Mouse (Mus musculus): Measurements from ENCODE around the gene Vamp1. TPM values are rescaled to one million over a fixed set of nuclear protein-coding genes. Genes with fewer than 3 reads are reported as not detected.

Gene Vamp1
- polyA plus RNA-seq, 1 experiment from 2014 or later, result 16.5 TPM

GRCm38 (mm10) chr6:125236341-125236740 is 21.0 kb downstream of the Vamp1 start:
- no peak overlapping the region for H3K4me2 ChIP-seq
- H3K4me1 ChIP-seq, result peaks cover 8% of the 10 kb centered on the region
- no peak for ATAC-seq (replicated peaks)
- no peaks in the 10 kb centered on the region for H3K36me3 ChIP-seq (replicated peaks)
- H3K9me3 ChIP-seq, result no peaks in the 10 kb centered on the region
- H3K27ac ChIP-seq, result no peak overlapping the region
- H3K27me3 ChIP-seq (replicated peaks), result no peaks in the 10 kb centered on the region
- no peak overlapping the region for H3K4me3 ChIP-seq
- 56% methylated on average over 6 of the region's 6 CpGs for WGBS
- H3K9ac ChIP-seq, result no peak overlapping the region

GRCm38 (mm10) chr6:125236782-125237181 is 21.4 kb downstream of the Vamp1 start, which contains the start of gene Cd27:
TSS of gene Cd27 (minus strand) at chr6:125237010.
- H3K9ac ChIP-seq, result no peak within 1 kb of the TSS
- no peaks in the 10 kb centered on the region for H3K36me3 ChIP-seq (replicated peaks)
- no peaks in the 10 kb centered on the region for H3K27me3 ChIP-seq (replicated peaks)
- no peak within 1 kb of the TSS for H3K4me2 ChIP-seq
- WGBS, result 30% methylated on average over 6 of the region's 6 CpGs
- ATAC-seq (replicated peaks), result no peak
- no peak within 1 kb of the TSS for H3K27ac ChIP-seq
- no peak within 1 kb of the TSS for H3K4me3 ChIP-seq
- H3K9me3 ChIP-seq, result no peaks in the 10 kb centered on the region
- H3K4me1 ChIP-seq, result peaks cover 3% of the 10 kb centered on the region; the same call in 1 of the 2 replicates

- Histone ChIP-seq H3K36me3 (replicated peaks) (no peaks in the 10 kb centered on the region), H3K27me3 (replicated peaks) (no peaks in the 10 kb centered on the region), H3K9me3 (no peaks in the 10 kb centered on the region), H3K4me1 (no peaks in the 10 kb centered on the region), H3K4me3 (no peak overlapping the region), H3K9ac (no peak overlapping the region), H3K27ac (no peak overlapping the region), H3K4me2 (no peak overlapping the region)
- WGBS, result 89% methylated on average over 4 of the region's 4 CpGs
- no peak for ATAC-seq (replicated peaks)
These were observed 22.1 kb downstream of the Vamp1 start for GRCm38 (mm10) chr6:125237421-125237820.

GRCm38 (mm10) chr6:125238396-125238795 is 23.0 kb downstream of the Vamp1 start:
- H3K4me2 ChIP-seq, result no peak overlapping the region
- H3K9ac ChIP-seq, result no peak overlapping the region
- no peaks in the 10 kb centered on the region for H3K36me3 ChIP-seq (replicated peaks)
- no peaks in the 10 kb centered on the region for H3K4me1 ChIP-seq
- 77% methylated on average over 6 of the region's 6 CpGs for WGBS
- H3K27me3 ChIP-seq (replicated peaks), result no peaks in the 10 kb centered on the region
- H3K27ac ChIP-seq, result no peak overlapping the region
- no peaks in the 10 kb centered on the region for H3K9me3 ChIP-seq
- no peak overlapping the region for H3K4me3 ChIP-seq
- ATAC-seq (replicated peaks), result no peak

- Histone ChIP-seq H3K4me3 (no peak overlapping the region), H3K36me3 (replicated peaks) (no peaks in the 10 kb centered on the region), H3K27ac (no peak overlapping the region), H3K27me3 (replicated peaks) (no peaks in the 10 kb centered on the region), H3K4me1 (no peaks in the 10 kb centered on the region), H3K4me2 (no peak overlapping the region), H3K9ac (no peak overlapping the region), H3K9me3 (no peaks in the 10 kb centered on the region)
- no peak for ATAC-seq (replicated peaks)
- WGBS, result 89% methylated on average over 5 of the region's 5 CpGs
These were observed 24.2 kb downstream of the Vamp1 start for GRCm38 (mm10) chr6:125239547-125239946.

- H3K4me1 ChIP-seq, result no peaks in the 10 kb centered on the region
- no peaks in the 10 kb centered on the region for H3K27me3 ChIP-seq (replicated peaks)
- H3K36me3 ChIP-seq (replicated peaks), result no peaks in the 10 kb centered on the region
- ATAC-seq (replicated peaks), result no peak
- H3K4me3 ChIP-seq, result no peak overlapping the region
- H3K4me2 ChIP-seq, result no peak overlapping the region
- no peaks in the 10 kb centered on the region for H3K9me3 ChIP-seq
- WGBS, result 86% methylated on average over 5 of the region's 5 CpGs
- no peak overlapping the region for H3K9ac ChIP-seq
- no peak overlapping the region for H3K27ac ChIP-seq
These were observed 25.3 kb downstream of the Vamp1 start for GRCm38 (mm10) chr6:125240617-125241016.

GRCm38 (mm10) chr6:125241566-125241965 is 26.2 kb downstream of the Vamp1 start:
- Histone ChIP-seq H3K4me3 (no peak overlapping the region), H3K27ac (no peak overlapping the region), H3K9ac (no peak overlapping the region), H3K4me1 (no peaks in the 10 kb centered on the region), H3K9me3 (no peaks in the 10 kb centered on the region), H3K27me3 (replicated peaks) (no peaks in the 10 kb centered on the region), H3K36me3 (replicated peaks) (no peaks in the 10 kb centered on the region), H3K4me2 (no peak overlapping the region)
- 87% methylated on average over 8 of the region's 8 CpGs for WGBS
- no peak for ATAC-seq (replicated peaks)

GRCm38 (mm10) chr6:125244551-125244950 is 29.2 kb downstream of the Vamp1 start:
- H3K27me3 ChIP-seq (replicated peaks), result no peaks in the 10 kb centered on the region
- H3K4me3 ChIP-seq, result no peak overlapping the region
- no peaks in the 10 kb centered on the region for H3K36me3 ChIP-seq (replicated peaks)
- 36% methylated on average over 1 of the region's 1 CpGs for WGBS
- no peaks in the 10 kb centered on the region for H3K4me1 ChIP-seq
- no peaks in the 10 kb centered on the region for H3K9me3 ChIP-seq
- H3K27ac ChIP-seq, result no peak overlapping the region
- no peak overlapping the region for H3K9ac ChIP-seq
- H3K4me2 ChIP-seq, result no peak overlapping the region
- no peak for ATAC-seq (replicated peaks)

GRCm38 (mm10) chr6:125252285-125252684 is 36.9 kb downstream of the Vamp1 start:
- Histone ChIP-seq H3K9ac (no peak overlapping the region), H3K9me3 (no peaks in the 10 kb centered on the region), H3K4me1 (no peaks in the 10 kb centered on the region), H3K36me3 (replicated peaks) (no peaks in the 10 kb centered on the region), H3K27ac (no peak overlapping the region), H3K4me2 (no peak overlapping the region), H3K27me3 (replicated peaks) (no peaks in the 10 kb centered on the region), H3K4me3 (no peak overlapping the region)
- no peak for ATAC-seq (replicated peaks)
- WGBS, result 80% methylated on average over 3 of the region's 3 CpGs

GRCm38 (mm10) chr6:125252711-125253110 is 37.4 kb downstream of the Vamp1 start:
- Histone ChIP-seq H3K9ac (no peak overlapping the region), H3K9me3 (no peaks in the 10 kb centered on the region), H3K27ac (no peak overlapping the region), H3K27me3 (replicated peaks) (no peaks in the 10 kb centered on the region), H3K4me3 (no peak overlapping the region), H3K4me2 (no peak overlapping the region), H3K36me3 (replicated peaks) (no peaks in the 10 kb centered on the region), H3K4me1 (no peaks in the 10 kb centered on the region)
- ATAC-seq (replicated peaks), result no peak
- 92% methylated on average over 8 of the region's 8 CpGs for WGBS

- Histone ChIP-seq H3K4me2 (no peak overlapping the region), H3K27me3 (replicated peaks) (no peaks in the 10 kb centered on the region), H3K4me3 (no peak overlapping the region), H3K36me3 (replicated peaks) (no peaks in the 10 kb centered on the region), H3K9ac (no peak overlapping the region), H3K27ac (no peak overlapping the region), H3K9me3 (no peaks in the 10 kb centered on the region), H3K4me1 (no peaks in the 10 kb centered on the region)
- ATAC-seq (replicated peaks), result no peak
- WGBS, result 82% methylated on average over 14 of the region's 14 CpGs
These were observed 38.7 kb downstream of the Vamp1 start for GRCm38 (mm10) chr6:125253863-125254715.

- no peak overlapping the region for H3K4me2 ChIP-seq
- WGBS, result 86% methylated on average over 7 of the region's 7 CpGs
These were observed 40.2 kb downstream of the Vamp1 start for GRCm38 (mm10) chr6:125255516-125256044.

More at GRCm38 (mm10) chr6:125255516-125256044, 40.2 kb downstream of the Vamp1 start:
- Histone ChIP-seq H3K4me3 (no peak overlapping the region), H3K27me3 (replicated peaks) (no peaks in the 10 kb centered on the region), H3K4me1 (no peaks in the 10 kb centered on the region), H3K36me3 (replicated peaks) (no peaks in the 10 kb centered on the region), H3K9ac (no peak overlapping the region), H3K27ac (no peak overlapping the region), H3K9me3 (no peaks in the 10 kb centered on the region)
- no peak for ATAC-seq (replicated peaks)
